Mouse (Mus musculus) midbrain, embryonic 10.5 days (tissue): Measurements from ENCODE around the gene Sfmbt1. TPM values are rescaled to one million over a fixed set of nuclear protein-coding genes. Genes with fewer than 3 reads are reported as not detected.

Source experiments
- DNase-seq: peaks from one replicate; pipeline ENCODE4 v3.0.0-alpha.2; 2017; ENCODE audit warnings: low spot score
- H3K27ac ChIP-seq: fragments of 300-500 bp; sonication (generic); replicated peaks from 2 replicates; pipeline ENCODE4 v1.5.1; 2016; ENCODE audit warnings: mild to moderate bottlenecking
- H3K27me3 ChIP-seq: fragments of 300-500 bp; sonication (generic); 2 replicates; pipeline ENCODE4 v1.6.1; 2016; ENCODE audit warnings: low read depth, mild to moderate bottlenecking; ENCODE audit not compliant: poor library complexity, severe bottlenecking
- H3K36me3 ChIP-seq: fragments of 300-500 bp; sonication (generic); 2 replicates; pipeline ENCODE4 v1.6.1; 2016; ENCODE audit warnings: mild to moderate bottlenecking, moderate library complexity
- H3K4me1 ChIP-seq: fragments of 300-500 bp; sonication (generic); 2 replicates; pipeline ENCODE4 v1.6.1; 2016
- H3K4me3 ChIP-seq: fragments of 300-500 bp; sonication (generic); 2 replicates; pipeline ENCODE4 v1.5.1; 2016; ENCODE audit warnings: mild to moderate bottlenecking, moderate library complexity
- H3K9me3 ChIP-seq: fragments of 300-500 bp; sonication (generic); replicated peaks from 2 replicates; pipeline ENCODE4 v1.6.1; 2016; ENCODE audit warnings: mild to moderate bottlenecking
- WGBS: fragments of 180-500 bp; shearing (Covaris S2); methylation state at CpG from one replicate; pipeline ENCODE4 v1.1.7; 2016; 5-methylcytosine and 5-hydroxymethylcytosine counted together
- polyA plus RNA-seq: library from polyadenylated mRNA; unstranded; fragments of >200 nt; fragmentation: Nextera tagmentation; extraction: Ambion mirVana; gene quantifications from 2 replicates; pipeline ENCODE4 v1.2.1, GENCODE M21; 2016

Sfmbt1 gene
- polyA plus RNA-seq, 1 experiment from 2014 or later, result 22.6 TPM

DNA sequence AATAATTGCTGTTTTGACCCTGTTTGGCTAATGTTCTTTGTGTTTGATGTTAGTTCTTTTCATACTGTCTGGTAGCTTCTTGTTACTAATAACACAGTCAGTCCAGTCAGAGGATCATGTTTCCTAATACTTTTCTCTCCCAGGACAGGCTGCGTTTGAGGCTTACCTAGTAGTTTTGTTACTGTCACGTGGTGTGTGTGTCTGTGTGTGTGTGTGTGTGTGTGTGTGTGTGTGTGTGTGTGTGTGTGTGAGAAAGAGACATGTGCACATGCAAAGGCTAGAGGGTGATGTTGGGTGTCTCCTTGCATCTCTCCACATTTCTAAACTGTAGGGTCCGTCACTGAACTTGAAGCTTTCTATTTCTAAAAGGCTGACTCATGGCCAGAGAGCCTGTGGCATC is 78.2 kb downstream of the Sfmbt1 start:
- Histone ChIP-seq H3K4me1 (no peaks in the 10 kb centered on the region), H3K9me3 (no peaks in the 10 kb centered on the region), H3K27ac (no peak overlapping the region), H3K4me3 (no peak overlapping the region), H3K36me3 (peaks cover 74% of the 10 kb centered on the region), H3K27me3 (no peaks in the 10 kb centered on the region)
- DNase-seq, result no peak
- WGBS, result 89% methylated on average over 3 of the region's 3 CpGs

DNA sequence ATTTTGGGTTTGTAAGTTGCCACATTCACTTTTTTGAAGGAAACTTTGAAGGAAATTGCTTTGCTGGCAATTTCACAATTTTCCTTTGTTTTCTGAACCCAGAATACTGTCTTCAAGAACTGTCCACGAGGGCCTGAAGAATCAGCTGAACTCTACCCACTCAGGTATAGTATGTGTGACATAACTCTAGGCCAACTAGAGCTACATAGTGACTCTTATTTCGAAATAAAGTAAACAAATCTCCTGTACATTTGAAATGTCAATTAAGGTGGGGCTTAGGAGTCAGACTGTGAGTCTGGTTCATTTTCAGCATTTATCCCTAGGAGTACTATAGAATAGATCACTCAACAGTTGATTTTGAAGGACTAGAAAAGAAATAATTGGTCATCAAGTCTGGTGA is 87.1 kb downstream of the Sfmbt1 start:
- no peak overlapping the region for H3K27ac ChIP-seq
- no peaks in the 10 kb centered on the region for H3K4me1 ChIP-seq
- H3K36me3 ChIP-seq, result peaks cover 66% of the 10 kb centered on the region
- no peak overlapping the region for H3K4me3 ChIP-seq
- no peaks in the 10 kb centered on the region for H3K27me3 ChIP-seq
- DNase-seq, result no peak
- WGBS, result 90% methylated on average over 2 of the region's 2 CpGs
- H3K9me3 ChIP-seq, result no peaks in the 10 kb centered on the region

DNA sequence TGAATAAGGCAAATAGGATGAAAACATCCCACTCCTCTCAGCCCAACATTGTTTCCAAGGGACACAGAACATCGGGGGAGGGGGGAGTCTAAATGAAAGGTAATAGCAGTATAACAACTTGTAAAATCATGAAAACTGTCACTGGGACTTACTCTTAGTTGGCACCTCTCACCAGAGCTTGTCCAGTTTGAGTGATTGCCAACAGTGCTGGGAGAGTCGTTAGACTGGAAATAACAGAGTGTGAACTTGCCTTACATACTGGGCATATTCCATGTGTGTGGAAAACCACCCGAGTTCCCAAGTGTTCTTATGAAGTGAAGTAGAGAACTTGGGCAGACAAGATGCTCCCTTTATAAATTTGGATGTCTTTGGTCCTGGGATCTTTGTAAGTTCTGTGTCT is 106.5 kb downstream of the Sfmbt1 start:
- Histone ChIP-seq H3K4me1 (peaks cover 7% of the 10 kb centered on the region), H3K27ac (no peak overlapping the region), H3K36me3 (peaks cover 42% of the 10 kb centered on the region), H3K4me3 (no peak overlapping the region), H3K27me3 (no peaks in the 10 kb centered on the region), H3K9me3 (no peaks in the 10 kb centered on the region)
- WGBS, result 87% methylated on average over 3 of the region's 3 CpGs
- DNase-seq, result no peak

DNA sequence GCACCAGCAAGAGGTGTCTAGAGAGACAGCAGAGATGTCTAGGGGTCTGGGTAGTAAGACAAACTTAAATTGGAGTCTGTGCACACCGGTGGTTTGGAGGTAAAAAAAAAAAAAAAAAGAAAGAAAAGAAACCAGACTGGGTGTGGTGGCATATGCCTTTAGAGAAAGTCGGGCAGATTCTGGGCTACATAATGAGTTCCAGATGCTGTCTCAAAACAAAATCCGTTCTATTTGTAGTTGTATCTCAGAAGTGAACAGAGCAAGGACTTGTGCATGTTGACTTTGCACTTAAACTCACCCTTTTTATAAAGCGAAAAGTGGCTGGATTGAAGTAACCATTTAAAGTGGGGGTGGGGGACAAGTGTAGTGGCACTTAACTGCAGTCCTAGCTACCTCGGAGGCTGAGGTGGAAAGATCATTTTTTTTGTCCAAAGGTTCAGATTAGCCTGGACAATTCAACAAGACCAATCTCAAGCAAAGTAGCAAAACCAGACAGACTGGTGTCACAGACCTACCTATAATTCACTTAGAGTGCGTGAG is 109.9 kb downstream of the Sfmbt1 start:
- Histone ChIP-seq H3K9me3 (no peaks in the 10 kb centered on the region), H3K27me3 (no peaks in the 10 kb centered on the region), H3K36me3 (peaks cover 10% of the 10 kb centered on the region), H3K4me1 (peaks cover 24% of the 10 kb centered on the region), H3K4me3 (no peak overlapping the region), H3K27ac (no peak overlapping the region)
- whole genome bisulfite sequencing, result 72% methylated on average over 6 of the region's 6 CpGs
- DNase-seq, result no peak

DNA sequence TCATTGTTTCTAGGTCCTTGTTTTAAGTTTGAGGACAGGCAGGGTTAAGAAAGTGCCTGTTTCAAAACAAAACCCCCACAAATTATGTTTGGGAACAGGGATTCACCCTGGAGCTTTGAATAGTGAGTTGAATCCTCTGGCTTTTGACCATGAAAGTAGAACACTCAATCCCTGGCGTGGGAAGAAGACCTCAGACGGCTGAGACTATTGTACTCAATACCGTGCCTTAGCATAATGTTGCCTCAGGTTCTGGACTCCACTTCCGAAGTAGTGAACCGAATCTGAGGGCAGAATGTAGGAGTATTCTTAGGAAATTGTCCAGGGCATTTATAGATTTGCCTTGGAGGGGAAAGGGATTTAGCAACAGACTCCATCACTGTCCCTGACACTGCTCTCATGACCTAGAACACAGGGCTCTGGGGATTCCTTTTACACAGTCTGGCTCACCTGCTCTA is 110.4 kb downstream of the Sfmbt1 start:
- Histone ChIP-seq H3K27ac (peak overlapping the region; percentile 92), H3K27me3 (no peaks in the 10 kb centered on the region), H3K36me3 (peaks cover 4% of the 10 kb centered on the region), H3K4me3 (peak overlapping the region; percentile 87), H3K9me3 (no peaks in the 10 kb centered on the region), H3K4me1 (peaks cover 24% of the 10 kb centered on the region)
- DNase-seq, result no peak
- WGBS, result 38% methylated on average over 5 of the region's 5 CpGs

DNA sequence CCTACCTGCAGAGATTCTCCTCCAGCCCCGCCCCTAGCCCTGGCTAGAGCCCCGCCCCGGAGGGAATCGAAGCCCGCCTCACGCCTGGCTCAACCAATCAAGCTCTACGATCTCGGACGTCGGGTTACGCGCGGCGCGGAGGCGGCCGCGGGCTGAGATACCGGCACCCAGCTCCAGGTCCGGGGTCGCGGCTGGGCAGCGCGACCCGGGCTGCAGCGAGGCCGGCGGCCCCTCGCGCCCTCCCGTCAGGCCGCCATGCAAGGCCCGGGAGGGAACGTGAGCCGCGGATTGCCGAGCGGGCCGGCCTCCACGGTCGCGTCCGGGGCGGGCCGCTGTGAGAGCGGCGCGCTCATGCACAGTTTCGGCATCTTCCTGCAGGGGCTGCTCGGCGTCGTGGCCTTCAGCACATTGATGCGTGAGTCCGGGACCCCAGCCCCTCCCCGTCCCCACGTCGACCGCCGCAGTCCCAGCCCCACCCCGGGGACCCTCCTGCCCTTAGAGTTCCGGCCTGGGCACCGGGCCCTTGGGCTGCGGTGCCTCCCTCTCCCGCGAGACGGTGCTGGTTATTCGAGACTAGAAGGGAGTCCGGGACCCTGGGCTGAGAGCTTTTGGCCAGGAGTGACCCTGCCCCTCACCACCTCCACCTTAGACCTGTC is 111.0 kb downstream of the Sfmbt1 start, which contains the start of gene Tmem110:
Tmem110 (plus strand) TSS at position 115 of the 656 bp plus-strand sequence.
- H3K9me3 ChIP-seq, result no peaks in the 10 kb centered on the region
- under 1% methylated on average over 68 of the region's 68 CpGs for WGBS
- no peaks in the 10 kb centered on the region for H3K27me3 ChIP-seq
- no peaks in the 10 kb centered on the region for H3K36me3 ChIP-seq
- H3K27ac ChIP-seq, result peak within 1 kb of the TSS; percentile 92
- peak within 1 kb of the TSS; percentile 87 for H3K4me3 ChIP-seq
- DNase-seq, result peak; percentile 86
- H3K4me1 ChIP-seq, result peaks cover 24% of the 10 kb centered on the region

DNA sequence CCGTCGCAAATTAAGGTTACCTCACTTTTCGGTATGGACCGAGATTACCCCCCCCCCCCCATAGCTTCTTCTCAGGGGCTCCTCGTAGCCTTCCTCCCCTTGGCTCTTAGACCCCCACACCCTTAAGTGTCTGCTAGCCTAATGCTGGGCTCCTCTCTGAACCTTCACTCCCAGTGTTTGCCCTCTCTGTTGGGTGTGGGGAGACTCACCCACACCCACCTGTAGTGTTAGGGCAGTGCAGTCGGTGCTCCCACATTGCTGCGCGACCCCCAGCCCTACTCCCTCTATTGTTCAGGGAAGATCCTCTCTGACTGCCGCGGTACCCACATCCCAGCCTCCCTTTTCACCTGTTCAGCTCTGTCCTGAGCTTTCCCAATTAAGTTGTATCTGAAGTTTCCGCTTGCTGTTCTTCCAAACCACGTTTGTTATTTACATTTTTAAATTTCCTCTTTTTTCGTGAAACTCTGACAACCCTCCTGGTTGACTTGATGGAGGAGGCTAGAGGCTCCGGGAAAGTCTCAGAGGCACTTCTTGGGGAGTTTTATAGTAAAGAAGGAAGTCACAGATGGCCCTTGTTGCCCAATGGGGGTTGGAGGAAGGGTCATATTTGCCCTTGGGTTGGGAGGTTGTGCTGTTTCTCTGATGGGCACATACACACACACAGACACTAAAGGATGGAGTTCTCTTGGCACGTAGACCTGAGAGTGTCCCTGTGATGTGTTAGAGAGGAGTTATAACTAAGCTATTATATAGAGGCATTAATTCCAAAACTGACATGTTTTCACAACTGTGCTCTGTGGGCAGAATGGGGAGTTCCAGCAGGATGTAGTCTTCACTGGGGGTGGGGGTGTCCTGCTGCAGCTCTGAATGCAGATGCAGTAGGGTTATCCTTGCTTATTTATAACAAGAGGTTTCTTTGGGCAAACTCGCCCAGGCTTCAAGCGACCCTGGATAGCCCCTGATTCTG is 111.8 kb downstream of the Sfmbt1 start:
- 22% methylated on average over 17 of the region's 17 CpGs for WGBS
- H3K36me3 ChIP-seq, result no peaks in the 10 kb centered on the region
- H3K27ac ChIP-seq, result peak overlapping the region; percentile 92
- H3K4me1 ChIP-seq, result peaks cover 24% of the 10 kb centered on the region
- peak overlapping the region; percentile 87 for H3K4me3 ChIP-seq
- no peak for DNase-seq
- no peaks in the 10 kb centered on the region for H3K9me3 ChIP-seq
- no peaks in the 10 kb centered on the region for H3K27me3 ChIP-seq

DNA sequence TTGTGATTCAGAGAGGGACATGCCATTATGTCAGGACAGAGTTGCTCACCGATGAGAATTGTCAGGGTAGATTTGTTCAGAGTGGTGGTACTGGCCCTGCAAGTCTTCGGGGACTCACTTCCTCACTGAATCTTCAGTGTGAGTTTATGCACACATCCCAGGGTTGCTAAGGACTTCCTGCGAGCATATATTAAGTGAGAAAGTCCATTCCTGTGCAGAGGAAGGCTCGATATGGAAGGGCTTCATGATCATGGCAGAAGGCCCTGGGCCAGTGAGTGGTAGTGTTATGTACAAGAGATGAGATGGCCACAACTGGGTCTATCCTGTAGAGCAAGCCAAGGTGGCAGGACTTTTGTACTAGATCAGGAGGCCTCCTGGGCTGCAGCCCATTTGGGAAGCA is 112.8 kb downstream of the Sfmbt1 start:
- Histone ChIP-seq H3K9me3 (no peaks in the 10 kb centered on the region), H3K4me1 (peaks cover 27% of the 10 kb centered on the region), H3K4me3 (no peak overlapping the region), H3K27me3 (no peaks in the 10 kb centered on the region), H3K27ac (no peak overlapping the region), H3K36me3 (no peaks in the 10 kb centered on the region)
- no peak for DNase-seq
- 92% methylated on average over 4 of the region's 4 CpGs for WGBS

DNA sequence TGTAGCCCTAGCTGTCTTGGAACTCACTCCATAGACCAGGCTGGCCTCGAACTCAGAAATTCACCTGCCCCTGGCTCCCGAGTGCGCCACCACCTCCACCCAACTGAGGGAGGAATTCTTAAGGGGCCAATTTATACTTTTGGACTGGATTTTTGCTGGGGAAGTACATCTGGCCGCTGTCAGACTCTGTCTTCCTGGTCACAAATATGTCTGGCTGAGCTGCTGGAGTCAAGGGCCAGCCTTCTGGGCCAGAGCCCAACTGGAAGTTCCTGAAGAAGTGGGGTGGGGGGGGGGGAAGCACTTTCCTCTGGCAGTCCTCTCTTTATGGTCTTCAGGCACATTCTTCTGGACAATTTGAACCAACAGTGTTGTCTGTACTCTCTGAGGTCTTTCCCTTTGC is 113.4 kb downstream of the Sfmbt1 start:
- Histone ChIP-seq H3K4me1 (peaks cover 27% of the 10 kb centered on the region), H3K9me3 (no peaks in the 10 kb centered on the region), H3K4me3 (no peak overlapping the region), H3K27me3 (no peaks in the 10 kb centered on the region), H3K27ac (no peak overlapping the region), H3K36me3 (no peaks in the 10 kb centered on the region)
- 86% methylated on average over 4 of the region's 4 CpGs for WGBS
- DNase-seq, result no peak

DNA sequence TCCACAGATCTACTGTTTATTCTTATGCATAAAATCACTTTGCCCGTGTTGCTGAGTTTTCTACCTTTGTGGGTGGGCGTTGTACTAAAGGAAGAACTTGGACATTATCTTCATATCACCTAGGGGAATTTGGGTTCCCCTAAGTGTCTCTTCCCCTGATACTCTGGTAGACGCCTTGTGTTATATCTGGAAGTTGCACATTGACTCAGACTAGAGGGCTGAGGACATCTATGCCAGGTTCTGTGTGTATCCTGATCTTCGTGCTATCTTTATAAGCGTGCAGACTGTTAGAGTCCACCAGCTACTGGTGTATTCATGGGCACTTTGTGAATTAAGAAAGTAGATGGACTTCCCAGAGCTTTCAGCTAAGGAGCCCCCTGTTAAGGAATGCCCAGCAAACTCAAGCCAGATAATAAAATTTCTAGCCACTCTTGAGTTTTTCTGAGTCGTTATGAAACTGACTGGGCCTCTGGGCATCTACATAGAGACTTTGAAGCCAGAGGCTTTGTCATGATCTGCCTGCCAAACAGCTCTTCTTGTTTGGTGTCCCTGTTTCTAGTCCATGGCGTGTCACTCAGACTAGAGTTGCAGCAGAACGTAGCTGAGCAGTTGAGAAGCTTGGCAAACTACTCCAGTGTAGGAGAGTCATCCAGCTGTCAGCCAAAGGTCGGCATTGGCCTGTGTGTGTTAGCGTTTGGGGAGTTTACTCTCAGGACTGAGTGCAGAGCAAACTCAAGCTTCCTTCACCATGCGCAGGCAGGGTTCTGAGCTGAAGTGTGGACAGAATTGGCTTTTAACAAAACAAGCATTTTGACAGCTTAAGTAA is 114.2 kb downstream of the Sfmbt1 start:
- DNase-seq, result no peak
- Histone ChIP-seq H3K27ac (no peak overlapping the region), H3K36me3 (no peaks in the 10 kb centered on the region), H3K9me3 (no peaks in the 10 kb centered on the region), H3K27me3 (no peaks in the 10 kb centered on the region), H3K4me1 (peaks cover 27% of the 10 kb centered on the region), H3K4me3 (no peak overlapping the region)
- 88% methylated on average over 11 of the region's 11 CpGs for WGBS

DNA sequence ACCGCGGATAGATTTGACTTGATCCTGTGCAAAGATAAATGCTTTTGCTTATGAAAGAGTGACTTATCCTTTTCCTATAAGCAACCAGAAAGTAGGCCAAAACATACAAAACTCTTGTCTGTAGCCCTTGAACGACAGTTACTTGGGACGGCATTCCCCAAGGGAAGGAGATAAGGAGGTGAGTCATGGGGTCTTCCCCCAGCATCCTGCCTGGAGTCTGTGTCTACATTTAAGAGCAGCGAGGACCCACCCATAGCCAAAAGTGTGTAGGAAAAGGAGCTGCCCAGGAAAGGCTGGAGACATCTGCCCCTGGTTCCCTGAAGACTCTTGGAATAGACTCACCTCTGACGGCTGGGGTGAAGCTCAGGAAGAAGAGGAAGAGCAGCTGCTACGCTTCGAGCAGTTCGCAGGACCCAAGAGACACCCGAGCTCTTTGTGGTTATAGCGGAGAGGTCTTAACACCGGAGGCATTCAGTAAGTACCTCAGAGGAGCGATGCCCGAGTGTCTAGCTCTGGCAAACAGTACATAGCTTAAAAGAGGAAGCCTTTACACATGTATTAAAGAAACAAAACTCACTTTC is 122.9 kb downstream of the Sfmbt1 start:
- H3K4me1 ChIP-seq, result no peaks in the 10 kb centered on the region
- WGBS, result 95% methylated on average over 14 of the region's 14 CpGs
- no peak for DNase-seq

DNA sequence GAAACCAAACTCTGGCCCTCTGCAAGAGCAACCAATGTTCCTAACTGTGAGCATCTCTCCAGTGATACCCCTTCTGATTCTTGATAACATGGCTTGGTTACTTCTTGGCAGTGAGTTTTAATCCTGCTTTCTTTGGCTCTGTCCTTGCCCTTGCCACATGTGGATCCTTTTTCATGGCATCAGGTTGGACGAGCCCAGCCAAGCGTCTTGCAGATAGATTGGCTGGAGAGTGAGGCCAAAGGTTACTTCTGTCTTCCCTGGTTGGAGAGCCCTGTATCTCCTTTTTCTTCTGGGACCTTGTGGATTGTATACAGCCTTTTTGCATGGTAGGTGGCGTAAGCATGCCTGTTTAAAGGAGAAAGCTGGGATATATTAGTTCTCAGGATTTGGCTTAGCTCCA is 129.1 kb downstream of the Sfmbt1 start:
- no peak for DNase-seq
- no peaks in the 10 kb centered on the region for H3K9me3 ChIP-seq
- H3K4me3 ChIP-seq, result no peak overlapping the region
- no peak overlapping the region for H3K27ac ChIP-seq
- WGBS, result 90% methylated on average over 3 of the region's 3 CpGs
- H3K27me3 ChIP-seq, result no peaks in the 10 kb centered on the region
- H3K36me3 ChIP-seq, result peaks cover 17% of the 10 kb centered on the region
- H3K4me1 ChIP-seq, result no peaks in the 10 kb centered on the region

More for the DNA sequence above, 122.9 kb downstream of the Sfmbt1 start:
- no peaks in the 10 kb centered on the region for H3K9me3 ChIP-seq
- no peak overlapping the region for H3K4me3 ChIP-seq
- no peaks in the 10 kb centered on the region for H3K27me3 ChIP-seq
- peaks cover 35% of the 10 kb centered on the region for H3K36me3 ChIP-seq
- no peak overlapping the region for H3K27ac ChIP-seq
